10 mouse cellular contexts compared by ENCODE assay signal in genomic region chr9:99064216-99064615, GRCm38 (mm10). TPM values are rescaled to one million over a fixed set of nuclear protein-coding genes. Genes with fewer than 3 reads are reported as not detected.
A peak's percentile ranks its signal among the peaks of the same experiment; 100 is the strongest.
DNase-seq lines count a peak whose midpoint lies in the region; ATAC-seq and TF ChIP-seq lines count a peak whose summit lies in the region.
"Had no signal": no experiment of that assay in that cellular context is flagged by ENCODE, and none has a peak within 500 bp of the region (broad histone marks: within the 10 kb centered on the region; RNA-seq: fewer than 3 reads in every experiment).

No protein-coding gene starts in this region.

- H3K4me1 ChIP-seq in lung, embryonic 14.5 days (ENCODE audit: insufficient read depth): no peaks in the 10 kb centered on the region

- no peaks in the 10 kb centered on the region for H3K27me3 ChIP-seq in lung, embryonic 14.5 days (ENCODE audit: insufficient read depth, low read length)
- no peaks in the 10 kb centered on the region for H3K27me3 ChIP-seq in splenic B cell, adult 2 months (ENCODE audit: control insufficient read depth, insufficient read depth, low read length, poor library complexity, severe bottlenecking)
- H3K27me3 ChIP-seq: megakaryocyte, embryonic 14.5 days had no signal

- no peak overlapping the region for H3K9ac ChIP-seq in lung, embryonic 14.5 days

- no peak overlapping the region for H3K4me3 ChIP-seq in lung, embryonic 14.5 days (ENCODE audit: low read depth, low read length)
- H3K4me3 ChIP-seq: megakaryocyte, embryonic 14.5 days had no signal

- no peak overlapping the region for H3K27ac ChIP-seq in lung, embryonic 14.5 days (ENCODE audit: low read depth)

- ATAC-seq in frontal cortex, adult (ENCODE audit: low TSS enrichment): peak; percentile 70; the same call in 1 of the 2 replicates
- peak; percentile 50; the same call in 1 of the 2 replicates for ATAC-seq in lung, embryonic 14.5 days (ENCODE audit: insufficient read depth)

- H3K4me2 ChIP-seq in lung, embryonic 14.5 days: no peak overlapping the region

- peak; percentile 38 for TF ChIP-seq CTCF in lung, embryonic 14.5 days (IDR thresholded peaks at IDR 0.05; ENCODE audit: low read depth)

- 46% methylated on average over 2 of the region's 2 CpGs for WGBS in lung, embryonic 14.5 days

- H3K9me3 ChIP-seq in lung, embryonic 14.5 days (ENCODE audit: low read depth, low read length): no peaks in the 10 kb centered on the region
- H3K9me3 ChIP-seq: megakaryocyte, embryonic 14.5 days had no signal

- H3K36me3 ChIP-seq in lung, embryonic 14.5 days (ENCODE audit: insufficient read depth): no peaks in the 10 kb centered on the region
- no peaks in the 10 kb centered on the region for H3K36me3 ChIP-seq in splenic B cell, adult 2 months (ENCODE audit: control insufficient read depth, insufficient read depth, low read length, poor library complexity, severe bottlenecking)

- DNase-seq in frontal cortex, postnatal 10 days (ENCODE audit: low spot score in 2 of 2): no peak
- DNase-seq in lung, embryonic 14.5 days: peak; percentile 92
- no peak for DNase-seq in lung, postnatal 4 days
- peak; percentile 79 for DNase-seq in embryo, embryonic 11 days
- DNase-seq in splenic B cell, adult 2 months (ENCODE audit: low read depth, low spot score): peak; percentile 58
- no peak for DNase-seq in right cerebral cortex, adult 2 months (ENCODE audit: low spot score in 2 of 2)
- DNase-seq in kidney, adult 8-10 months: no peak

RNA-seq across cellular contexts. Expression of gene Gm1123, which starts 28.7 kb away (rescaled TPM):
- polyA plus RNA-seq in lung, embryonic 14.5 days (2014; fragmentation: Nextera tagmentation; extraction: Ambion mirVana): 0.12 TPM in 1 of 2 replicates, not detected in the other
- polyA plus RNA-seq: gonadal fat pad, adult 2 months had no signal

Comparison
In these comparisons a context has a peak if more than half of its experiments do, and no peak if none do; other contexts are left out.
1. DNase-seq: peak in lung, embryonic 14.5 days (single experiment), embryo, embryonic 11 days (single experiment) and splenic B cell, adult 2 months (single experiment); none in frontal cortex, postnatal 10 days (0 of 2), lung, postnatal 4 days (0 of 2), right cerebral cortex, adult 2 months (0 of 2) and kidney, adult 8-10 months (0 of 2).